Mouse (Mus musculus) CH12.LX (cell line): ENCODE data around the gene E030030I06Rik.
"Not testable (repeated sequence)": the region's sequence is repeated elsewhere in the genome, so short reads cannot be mapped to it uniquely, and the experiment has no call there.

ENCODE experiments used
- MAFK ChIP-seq: IDR thresholded peaks from 2 replicates; pipeline ENCODE4 v1.6.1; 2011; ENCODE audit warnings: low read length, improper control_type of control experiment; ENCODE audit not compliant: insufficient replicate concordance
- POLR2A ChIP-seq: IDR thresholded peaks from 2 replicates; pipeline ENCODE4 v1.6.1; 2011; ENCODE audit warnings: low read depth, mild to moderate bottlenecking, improper control_type of control experiment, low read length
- POLR2AphosphoS2 ChIP-seq: IDR thresholded peaks from 2 replicates; pipeline ENCODE4 v1.6.1; 2011; ENCODE audit warnings: low read depth, low read length, improper control_type of control experiment
- SIN3A ChIP-seq: IDR thresholded peaks from 2 replicates; pipeline ENCODE4 v1.6.1; 2012; ENCODE audit warnings: low read length, improper control_type of control experiment, inconsistent platforms
- ZC3H11A ChIP-seq: IDR thresholded peaks from 2 replicates; pipeline ENCODE4 v1.6.1; 2012; ENCODE audit warnings: low read depth, mild to moderate bottlenecking, inconsistent platforms, low read length, improper control_type of control experiment

GRCm38 (mm10) chr10:22154127-22154526 is 5.1 kb upstream of the E030030I06Rik start:
- not testable (repeated sequence) for TF ChIP-seq POLR2AphosphoS2, ZC3H11A, SIN3A, MAFK, POLR2A
